ENCODE assay signal across 8 mouse cellular contexts in the genomic region with DNA sequence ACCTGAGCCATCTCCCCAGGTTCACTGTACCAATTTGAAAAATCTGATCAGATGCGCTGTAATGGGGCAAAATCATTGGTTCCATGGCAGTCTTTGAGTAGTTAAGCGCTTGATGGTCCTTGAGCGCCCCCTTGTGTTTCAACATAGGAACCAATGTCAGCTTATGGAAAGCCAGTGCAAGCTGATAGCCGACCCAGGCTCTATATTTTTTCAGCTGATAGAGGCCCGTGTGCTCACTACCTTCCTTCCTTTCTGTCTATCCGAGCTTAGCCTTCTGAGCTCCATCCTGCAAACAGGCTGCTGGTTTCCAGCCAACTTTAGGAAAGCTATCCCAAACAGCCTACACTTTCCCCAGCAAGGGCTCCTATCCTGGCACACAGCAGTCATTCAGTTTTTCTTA. TPM values are rescaled to one million over a fixed set of nuclear protein-coding genes. Genes with fewer than 3 reads are reported as not detected.
DNase-seq lines count a peak whose midpoint lies in the region; ATAC-seq and TF ChIP-seq lines count a peak whose summit lies in the region.

No protein-coding gene starts in this region.

- intact Hi-C loops in left cerebral cortex, adult 2 months (cut with DNase I) = loop anchor here (1.0 to 5.0 kb wide), 2 partner anchors 61 to 178 kb away; no protein-coding TSS in a partner anchor

- TF ChIP-seq CTCF in left cerebral cortex, adult 2 months (IDR thresholded peaks at IDR 0.05) = peak; percentile 91

- ATAC-seq in kidney, embryonic 16.5 days (ENCODE audit: low FRiP score, low TSS enrichment) = no peak
- peak; percentile 70; the same call in 1 of the 2 replicates for ATAC-seq in midbrain, embryonic 16.5 days

- H3K27me3 ChIP-seq in kidney, embryonic 16.5 days (ENCODE audit: insufficient read depth, low read length) = peaks cover 23% of the 10 kb centered on the region
- H3K27me3 ChIP-seq in midbrain, embryonic 16.5 days (ENCODE audit: control insufficient read depth, insufficient read depth, low read depth, low read length) = peaks cover 7% of the 10 kb centered on the region
- no peaks in the 10 kb centered on the region for H3K27me3 ChIP-seq in splenic B cell, adult 2 months (ENCODE audit: control insufficient read depth, insufficient read depth, low read length, poor library complexity, severe bottlenecking)

- H3K4me3 ChIP-seq in kidney, embryonic 16.5 days (ENCODE audit: low read length) = no peak overlapping the region
- no peak overlapping the region for H3K4me3 ChIP-seq in left cerebral cortex, adult 2 months
- H3K4me3 ChIP-seq in midbrain, embryonic 16.5 days (ENCODE audit: low read depth, low read length) = no peak overlapping the region

- peak; percentile 48 for DNase-seq in kidney, adult 11 months
- DNase-seq in adipocyte (ENCODE audit: low spot score) = peak; percentile 89
- DNase-seq in cerebellum, postnatal 4 days (ENCODE audit: low spot score in 2 of 2) = peak; percentile 35 to 70
- DNase-seq in heart, postnatal 4 days = peak; percentile 76
- DNase-seq in left cerebral cortex, adult 2 months (ENCODE audit: extremely low spot score in 1 of 2, low spot score in 2 of 2) = peak; percentile 64 to 66
- peak; percentile 87 for DNase-seq in splenic B cell, adult 2 months (ENCODE audit: low read depth, low spot score)

- no peaks in the 10 kb centered on the region for H3K36me3 ChIP-seq in kidney, embryonic 16.5 days (ENCODE audit: insufficient read depth, low read length)
- H3K36me3 ChIP-seq in midbrain, embryonic 16.5 days (ENCODE audit: control insufficient read depth, insufficient read depth, low read length) = no peaks in the 10 kb centered on the region
- no peaks in the 10 kb centered on the region for H3K36me3 ChIP-seq in splenic B cell, adult 2 months (ENCODE audit: control insufficient read depth, insufficient read depth, low read length, poor library complexity, severe bottlenecking)

- no peak overlapping the region for H3K9ac ChIP-seq in kidney, embryonic 16.5 days (replicated peaks; ENCODE audit: low read length)
- H3K9ac ChIP-seq in midbrain, embryonic 16.5 days (ENCODE audit: low read depth, low read length) = no peak overlapping the region

- H3K4me1 ChIP-seq in kidney, embryonic 16.5 days (ENCODE audit: insufficient read depth, low read length) = 0 out of 2 replicates have a peak, but pooled peaks cover 3% of the 10 kb centered on the region
- H3K4me1 ChIP-seq in midbrain, embryonic 16.5 days (ENCODE audit: control insufficient read depth, insufficient read depth, low read length) = no peaks in the 10 kb centered on the region

- H3K27ac ChIP-seq in kidney, embryonic 16.5 days (ENCODE audit: low read length) = no peak overlapping the region
- H3K27ac ChIP-seq in left cerebral cortex, adult 2 months = no peak overlapping the region
- H3K27ac ChIP-seq in midbrain, embryonic 16.5 days (ENCODE audit: low read length) = no peak overlapping the region

- no peaks in the 10 kb centered on the region for H3K9me3 ChIP-seq in kidney, embryonic 16.5 days (ENCODE audit: low read length)
- no peaks in the 10 kb centered on the region for H3K9me3 ChIP-seq in midbrain, embryonic 16.5 days (replicated peaks; ENCODE audit: control insufficient read depth, low read length, poor library complexity, severe bottlenecking)

- no peak overlapping the region for H3K4me2 ChIP-seq in kidney, embryonic 16.5 days (replicated peaks; ENCODE audit: low read depth, low read length)
- no peak overlapping the region for H3K4me2 ChIP-seq in midbrain, embryonic 16.5 days (ENCODE audit: low read length)

- 3% methylated on average over 6 of the region's 6 CpGs for WGBS in kidney, embryonic 16.5 days
- 4% methylated on average over 6 of the region's 6 CpGs for WGBS in midbrain, embryonic 16.5 days

RNA-seq across cellular contexts. Expression of a gene that starts 7.4 kb away (rescaled TPM):
- 4.7 and 5.1 TPM in 2 replicates for polyA plus RNA-seq in kidney, embryonic 16.5 days (2015; fragmentation: Nextera tagmentation; extraction: Ambion mirVana)
- under 1 TPM; 0.12 to 0.63 TPM for total RNA-seq in heart, postnatal 4 days (2021)
- 1 to 10 TPM; 4.7 to 6.0 TPM for total RNA-seq in left cerebral cortex, adult 2 months (2021)
- 0.14 and 0.22 TPM in 2 replicates for polyA plus RNA-seq in midbrain, embryonic 16.5 days (2015; fragmentation: Nextera tagmentation; extraction: Ambion mirVana)

RNA-seq across cellular contexts. Expression of a gene that starts 33.0 kb away (rescaled TPM):
- 16.3 and 17.7 TPM in 2 replicates for polyA plus RNA-seq in kidney, embryonic 16.5 days (2015; fragmentation: Nextera tagmentation; extraction: Ambion mirVana)
- 10 to 100 TPM; 18.7 to 18.9 TPM for total RNA-seq in heart, postnatal 4 days (2021)
- total RNA-seq in left cerebral cortex, adult 2 months (2021) = 10 to 100 TPM; 10.2 to 11.2 TPM
- 10.9 and 12.5 TPM in 2 replicates for polyA plus RNA-seq in midbrain, embryonic 16.5 days (2015; fragmentation: Nextera tagmentation; extraction: Ambion mirVana)

RNA-seq across cellular contexts. Expression of a gene that starts 33.1 kb away (rescaled TPM):
- 29.9 TPM in 2 replicates for polyA plus RNA-seq in kidney, embryonic 16.5 days (2015; fragmentation: Nextera tagmentation; extraction: Ambion mirVana)
- total RNA-seq in heart, postnatal 4 days (2021) = 10 to 100 TPM; 13.9 to 15.8 TPM
- 10 to 100 TPM; 24.2 to 24.8 TPM for total RNA-seq in left cerebral cortex, adult 2 months (2021)
- polyA plus RNA-seq in midbrain, embryonic 16.5 days (2015; fragmentation: Nextera tagmentation; extraction: Ambion mirVana) = 28.2 and 32.7 TPM in 2 replicates
